Mouse (Mus musculus) macrophage (primary cell): ENCODE measurements around the gene Ribc1. TPM values are rescaled to one million over a fixed set of nuclear protein-coding genes. Genes with fewer than 3 reads are reported as not detected.
A peak's percentile ranks its signal among the peaks of the same experiment; 100 is the strongest.

ENCODE experiments used
- H3K27ac ChIP-seq: fragments of 350-480 bp; formaldehyde crosslinking; 2 replicates; pipeline ENCODE4 v1.9.0; 2021
- H3K36me3 ChIP-seq: fragments of 350-480 bp; formaldehyde crosslinking; 2 replicates; pipeline ENCODE4 v1.9.0; 2021; ENCODE audit errors: inconsistent target
- H3K4me3 ChIP-seq: fragments of 350-480 bp; formaldehyde crosslinking; 2 replicates; pipeline ENCODE4 v1.9.0; 2021; ENCODE audit errors: inconsistent target
- H3K79me2 ChIP-seq: fragments of 350-480 bp; formaldehyde crosslinking; 2 replicates; pipeline ENCODE4 v1.9.0; 2021; ENCODE audit errors: inconsistent target
- WGBS: methylation state at CpG from one replicate; pipeline ENCODE4 v1.1.7; 2026; ENCODE audit warnings: inconsistent platforms; ENCODE audit not compliant: missing documents; 5-methylcytosine and 5-hydroxymethylcytosine counted together
- polyA plus RNA-seq: library from polyadenylated mRNA; stranded (reverse); fragments of 250-400 nt; gene quantifications from 3 replicates; pipeline ENCODE4 v1.2.4, GENCODE M21; 2018; ENCODE audit warnings: inconsistent platforms
- total RNA-seq, 78 experiments: library from RNA; depleted of rRNA; stranded (reverse); fragments of 250-400 nt; gene quantifications; 1 replicate in 9 of 78; 2 replicates in 24 of 78; 3 replicates in 43 of 78; 4 replicates in 2 of 78; pipeline ENCODE4 v1.2.4; 2018; ENCODE audit warnings: inconsistent platforms in 56 of 78

Ribc1 gene
- 10 to 100 TPM in 1 of 26 experiments, 1 to 10 TPM in 5, under 1 TPM in 9, not detected in 11; 0.33 to 11.1 (median 0.94) TPM for total RNA-seq (2018; cell fraction: chromatin; rRNA removed)
- total RNA-seq (2018; cell fraction: cytosol; rRNA removed), result 1 to 10 TPM in 12 of 26 experiments, under 1 TPM in 14; 0.43 to 4.4 (median 0.98) TPM
- 1 to 10 TPM in 10 of 26 experiments, under 1 TPM in 8, not detected in 8; 0.32 to 8.5 (median 1.1) TPM for total RNA-seq (2018; cell fraction: nucleus; rRNA removed)
- polyA plus RNA-seq, result 0.48 to 1.7 TPM (median 1.4 TPM) in 3 replicates

GRCm38 (mm10) chrX:152016151-152017145, at the start of gene Ribc1, which contains the start of gene Smc1a:
Gene Ribc1 (minus strand): TSS chrX:152016295.
Gene Smc1a (plus strand): TSS chrX:152016428.
- WGBS, result 22% methylated on average over 45 of the region's 64 CpGs
- Histone ChIP-seq H3K79me2 (peaks cover 48% of the 10 kb centered on the region), H3K27ac (peak within 1 kb of the TSS; percentile 89), H3K4me3 (peak within 1 kb of the TSS; percentile 70), H3K36me3 (no peaks in the 10 kb centered on the region)

- 25% methylated on average over 2 of the region's 2 CpGs for WGBS
- Histone ChIP-seq H3K4me3 (no peak overlapping the region), H3K27ac (no peak overlapping the region), H3K36me3 (no peaks in the 10 kb centered on the region), H3K79me2 (no peaks in the 10 kb centered on the region)
Observed at GRCm38 (mm10) chrX:152065674-152066073, 49.6 kb upstream of the Ribc1 start.

GRCm38 (mm10) chrX:152054094-152054493, 38.0 kb upstream of the Ribc1 start:
- Histone ChIP-seq H3K27ac (no peak overlapping the region), H3K79me2 (no peaks in the 10 kb centered on the region), H3K36me3 (no peaks in the 10 kb centered on the region; the same call in 1 of the 2 replicates), H3K4me3 (no peak overlapping the region)
- 89% methylated on average over 1 of the region's 1 CpGs for WGBS

- Histone ChIP-seq H3K36me3 (no peaks in the 10 kb centered on the region), H3K27ac (no peak overlapping the region), H3K79me2 (no peaks in the 10 kb centered on the region), H3K4me3 (no peak overlapping the region)
- 56% methylated on average over 3 of the region's 3 CpGs for WGBS
Observed at GRCm38 (mm10) chrX:152052546-152052945, 36.5 kb upstream of the Ribc1 start.

GRCm38 (mm10) chrX:152047230-152047629, 31.1 kb upstream of the Ribc1 start:
- Histone ChIP-seq H3K79me2 (no peaks in the 10 kb centered on the region), H3K36me3 (no peaks in the 10 kb centered on the region), H3K4me3 (no peak overlapping the region)

GRCm38 (mm10) chrX:152039865-152040264, 23.8 kb upstream of the Ribc1 start:
- Histone ChIP-seq H3K79me2 (no peaks in the 10 kb centered on the region), H3K36me3 (no peaks in the 10 kb centered on the region), H3K4me3 (no peak overlapping the region), H3K27ac (no peak overlapping the region)

More at GRCm38 (mm10) chrX:152047230-152047629, 31.1 kb upstream of the Ribc1 start:
- no peak overlapping the region for H3K27ac ChIP-seq

GRCm38 (mm10) chrX:152019294-152019693, 3.2 kb upstream of the Ribc1 start:
- Histone ChIP-seq H3K27ac (no peak overlapping the region), H3K36me3 (no peaks in the 10 kb centered on the region), H3K4me3 (no peak overlapping the region), H3K79me2 (peaks cover 76% of the 10 kb centered on the region)
- WGBS, result 40% methylated on average over 2 of the region's 2 CpGs

- H3K79me2 ChIP-seq, result peaks cover 55% of the 10 kb centered on the region
- H3K27ac ChIP-seq, result peak overlapping the region; percentile 89
- peak overlapping the region; percentile 70 for H3K4me3 ChIP-seq
- H3K36me3 ChIP-seq, result no peaks in the 10 kb centered on the region
- WGBS, result 36% methylated on average over 8 of the region's 14 CpGs
Observed at GRCm38 (mm10) chrX:152017186-152017585, 1.1 kb upstream of the Ribc1 start.

GRCm38 (mm10) chrX:152015752-152016150, 344 bp downstream of the Ribc1 start:
- no peaks in the 10 kb centered on the region for H3K36me3 ChIP-seq
- H3K4me3 ChIP-seq, result peak overlapping the region; percentile 70
- H3K79me2 ChIP-seq, result peaks cover 41% of the 10 kb centered on the region
- 18% methylated on average over 11 of the region's 11 CpGs for WGBS
- peak overlapping the region; percentile 89 for H3K27ac ChIP-seq

- WGBS, result 75% methylated on average over 1 of the region's 1 CpGs
- Histone ChIP-seq H3K79me2 (no peaks in the 10 kb centered on the region), H3K27ac (no peak overlapping the region), H3K4me3 (no peak overlapping the region), H3K36me3 (no peaks in the 10 kb centered on the region)
Observed at GRCm38 (mm10) chrX:152007863-152008262, 8.2 kb downstream of the Ribc1 start.

- no peaks in the 10 kb centered on the region for H3K36me3 ChIP-seq
- no peak overlapping the region for H3K27ac ChIP-seq
- H3K79me2 ChIP-seq, result no peaks in the 10 kb centered on the region
- H3K4me3 ChIP-seq, result no peak overlapping the region
- WGBS, result 29% methylated on average over 2 of the region's 2 CpGs
Observed at GRCm38 (mm10) chrX:152002865-152003264, 13.2 kb downstream of the Ribc1 start.

- Histone ChIP-seq H3K27ac (peak within 1 kb of the TSS; percentile 34), H3K36me3 (no peaks in the 10 kb centered on the region), H3K79me2 (no peaks in the 10 kb centered on the region), H3K4me3 (peak within 1 kb of the TSS; percentile 51)
- 19% methylated on average over 33 of the region's 41 CpGs for WGBS
Observed at GRCm38 (mm10) chrX:152001737-152002710, 14.1 kb downstream of the Ribc1 start, which contains the start of gene Hsd17b10. Gene Hsd17b10 (plus strand): TSS chrX:152001845.

GRCm38 (mm10) chrX:152001182-152001684, 14.9 kb downstream of the Ribc1 start:
- Histone ChIP-seq H3K36me3 (no peaks in the 10 kb centered on the region), H3K79me2 (no peaks in the 10 kb centered on the region), H3K4me3 (peak overlapping the region; percentile 51), H3K27ac (peak overlapping the region; percentile 34; the same call in 1 of the 2 replicates)
- WGBS, result 34% methylated on average over 9 of the region's 9 CpGs
